Mouse (Mus musculus) ES-Bruce4 (cell line): ENCODE data around the gene Iars2. TPM values are rescaled to one million over a fixed set of nuclear protein-coding genes. Genes with fewer than 3 reads are reported as not detected.

ENCODE experiments used
- H3K27ac ChIP-seq: 2 replicates; pipeline ENCODE4 v1.5.1; 2012; ENCODE audit warnings: low read length, inconsistent platforms; ENCODE audit not compliant: insufficient read depth
- H3K27me3 ChIP-seq: 2 replicates; pipeline ENCODE4 v1.6.1; 2012; ENCODE audit warnings: mild to moderate bottlenecking, low read length, inconsistent platforms; ENCODE audit not compliant: control insufficient read depth, poor library complexity, insufficient read depth, severe bottlenecking
- H3K36me3 ChIP-seq: 2 replicates; pipeline ENCODE4 v1.6.1; 2012; ENCODE audit warnings: inconsistent platforms, mild to moderate bottlenecking, low read length, moderate library complexity; ENCODE audit not compliant: control insufficient read depth, poor library complexity, insufficient read depth, severe bottlenecking
- H3K4me1 ChIP-seq: one replicate; pipeline ENCODE4 v1.8.1; 2011; ENCODE audit warnings: low read length; ENCODE audit not compliant: control insufficient read depth, insufficient read depth
- H3K4me3 ChIP-seq: 2 replicates; pipeline ENCODE4 v1.5.1; 2011; ENCODE audit warnings: low read depth, mild to moderate bottlenecking, low read length
- H3K9ac ChIP-seq: 2 replicates; pipeline ENCODE4 v1.6.1; 2012; ENCODE audit warnings: low read depth, mild to moderate bottlenecking, inconsistent platforms; ENCODE audit not compliant: poor library complexity, severe bottlenecking
- H3K9me3 ChIP-seq: replicated peaks from 2 replicates; pipeline ENCODE4 v1.6.1; 2012; ENCODE audit warnings: mild to moderate bottlenecking, low read length, inconsistent platforms; ENCODE audit not compliant: control insufficient read depth, poor library complexity, insufficient read depth, severe bottlenecking
- CTCF ChIP-seq: IDR thresholded peaks from one replicate; pipeline ENCODE4 v1.8.1; 2011; ENCODE audit warnings: low read depth, low read length
- EP300 ChIP-seq: IDR thresholded peaks from 2 replicates; pipeline ENCODE4 v1.6.1; 2011; ENCODE audit warnings: low read depth, low read length; ENCODE audit not compliant: insufficient read depth
- POLR2A ChIP-seq: IDR thresholded peaks from one replicate; pipeline ENCODE4 v1.8.1; 2011; ENCODE audit warnings: low read length; ENCODE audit not compliant: insufficient read depth
- polyA plus RNA-seq: library from polyadenylated mRNA; stranded (reverse); fragments of >200 nt; gene quantifications from 2 replicates; pipeline ENCODE4 v1.2.4, GENCODE M21; 2011; ENCODE audit warnings: low read depth; ENCODE audit not compliant: missing spikeins, insufficient read depth, insufficient read length

Iars2 gene
- 55.5 and 57.9 TPM in 2 replicates for polyA plus RNA-seq

DNA sequence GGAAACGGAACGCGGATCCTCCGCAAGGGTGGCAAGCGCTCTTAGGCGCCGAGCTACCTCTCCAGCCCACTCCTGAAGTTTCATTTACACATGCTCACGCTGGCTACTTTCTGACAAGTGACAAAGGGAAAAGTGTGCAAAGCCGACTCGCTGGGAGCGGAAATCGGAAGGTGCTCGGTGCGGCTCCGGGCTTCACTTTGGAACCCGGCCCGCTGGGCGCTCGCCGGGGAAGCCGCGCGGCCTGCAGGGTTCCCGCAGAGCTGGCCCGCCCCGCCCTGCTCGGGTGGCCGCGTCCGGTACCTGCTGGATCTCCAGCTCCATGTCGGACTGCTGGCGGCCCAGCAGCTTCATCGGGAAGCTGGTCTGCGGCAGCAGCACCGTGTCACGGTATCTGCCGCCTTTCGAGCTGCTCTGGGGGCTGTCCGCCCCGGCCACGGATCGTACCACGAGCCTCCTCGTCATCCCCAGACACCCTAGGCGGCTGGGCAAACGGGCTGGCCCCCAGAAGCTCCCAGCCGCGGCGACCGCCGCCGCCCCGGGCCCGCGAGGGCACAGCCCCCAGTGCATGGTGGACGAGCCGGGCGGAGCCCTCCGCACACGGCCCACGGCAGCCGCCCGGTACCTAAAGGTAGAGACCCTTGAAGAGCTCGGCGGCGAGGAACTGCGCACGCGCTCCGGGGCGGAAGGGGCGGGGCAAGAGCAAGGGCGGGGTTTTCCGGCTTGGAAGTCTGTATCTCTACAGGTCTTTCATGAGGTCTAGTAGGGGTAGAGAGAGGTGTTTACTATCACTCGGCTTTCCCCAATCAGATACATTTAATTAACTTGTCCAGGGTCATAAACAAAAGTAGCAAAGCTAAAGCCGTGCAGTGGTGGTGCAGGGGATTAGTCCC lies at the start of gene Iars2:
Iars2 (minus strand) TSS at position 676 of the 890 bp plus-strand sequence.
- no peaks in the 10 kb centered on the region for H3K4me1 ChIP-seq
- no peak for TF ChIP-seq CTCF
- 0 out of 2 replicates have a peak, but pooled peaks have one; percentile 7 for TF ChIP-seq EP300
- TF ChIP-seq POLR2A = peak; percentile 50
- H3K27ac ChIP-seq = peak within 1 kb of the TSS; percentile 51
- H3K36me3 ChIP-seq = peaks cover 16% of the 10 kb centered on the region
- H3K9me3 ChIP-seq = no peaks in the 10 kb centered on the region; the same call in 1 of the 2 replicates
- H3K9ac ChIP-seq = peak within 1 kb of the TSS; percentile 88
- no peaks in the 10 kb centered on the region for H3K27me3 ChIP-seq
- H3K4me3 ChIP-seq = peak within 1 kb of the TSS; percentile 91

DNA sequence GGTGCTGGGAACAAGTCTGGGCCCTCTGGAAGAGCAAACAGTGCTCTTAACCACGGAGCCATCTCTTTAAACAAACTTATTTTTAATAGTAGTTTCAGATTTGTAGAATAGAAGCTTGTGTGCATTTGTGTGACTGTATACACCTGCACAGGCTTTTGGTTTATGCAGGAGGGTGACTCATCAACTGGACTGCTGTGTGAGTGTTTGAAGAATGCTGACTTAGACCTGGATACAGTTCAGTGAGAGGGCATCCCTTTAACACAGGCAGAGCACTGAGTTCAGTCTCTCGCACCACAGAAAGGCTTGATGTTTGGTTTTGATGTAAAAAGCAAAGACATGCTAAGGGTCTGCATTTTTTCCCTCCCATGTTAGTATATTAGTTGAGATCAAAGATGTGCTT lies 48.2 kb upstream of the Iars2 start:
- TF ChIP-seq CTCF (no peak), POLR2A (no peak), EP300 (no peak)
- peaks cover 71% of the 10 kb centered on the region for H3K36me3 ChIP-seq
- H3K27me3 ChIP-seq = no peaks in the 10 kb centered on the region
- no peaks in the 10 kb centered on the region for H3K9me3 ChIP-seq
- no peak overlapping the region for H3K9ac ChIP-seq
- H3K27ac ChIP-seq = no peak overlapping the region
- no peak overlapping the region for H3K4me3 ChIP-seq
- H3K4me1 ChIP-seq = no peaks in the 10 kb centered on the region

DNA sequence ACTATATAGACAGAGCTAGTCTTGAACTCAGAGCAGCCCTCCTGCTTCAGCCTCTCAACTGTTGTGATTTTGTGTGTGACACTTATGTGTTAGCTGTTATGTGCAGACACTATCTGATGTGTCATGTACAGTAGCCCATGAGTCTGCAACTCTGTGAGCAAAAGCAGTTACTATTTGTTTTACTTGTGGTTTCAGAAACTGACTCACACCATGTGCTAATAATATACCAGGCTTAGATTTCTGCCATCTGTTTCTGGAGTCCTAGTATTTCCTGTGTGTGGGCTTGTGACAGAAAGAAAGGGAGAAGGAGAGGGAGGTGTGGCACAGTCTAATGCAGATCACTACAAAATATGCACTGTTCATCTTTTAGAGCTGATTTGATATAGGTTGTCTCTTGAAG lies 47.2 kb upstream of the Iars2 start:
- Histone ChIP-seq H3K9ac (no peak overlapping the region), H3K36me3 (peaks cover 72% of the 10 kb centered on the region), H3K27me3 (no peaks in the 10 kb centered on the region), H3K4me1 (no peaks in the 10 kb centered on the region), H3K4me3 (no peak overlapping the region), H3K9me3 (no peaks in the 10 kb centered on the region), H3K27ac (no peak overlapping the region)
- TF ChIP-seq CTCF (no peak), POLR2A (no peak), EP300 (no peak)

- H3K4me3 ChIP-seq = no peak overlapping the region
- H3K9ac ChIP-seq = no peak overlapping the region
- TF ChIP-seq POLR2A (no peak), CTCF (no peak), EP300 (no peak)
- peaks cover 2% of the 10 kb centered on the region for H3K4me1 ChIP-seq
- no peaks in the 10 kb centered on the region for H3K27me3 ChIP-seq
- H3K9me3 ChIP-seq = no peaks in the 10 kb centered on the region
- no peak overlapping the region for H3K27ac ChIP-seq
- H3K36me3 ChIP-seq = peaks cover 51% of the 10 kb centered on the region
These were observed 40.8 kb upstream of the Iars2 start for GRCm38 (mm10) chr1:185369979-185370378.

DNA sequence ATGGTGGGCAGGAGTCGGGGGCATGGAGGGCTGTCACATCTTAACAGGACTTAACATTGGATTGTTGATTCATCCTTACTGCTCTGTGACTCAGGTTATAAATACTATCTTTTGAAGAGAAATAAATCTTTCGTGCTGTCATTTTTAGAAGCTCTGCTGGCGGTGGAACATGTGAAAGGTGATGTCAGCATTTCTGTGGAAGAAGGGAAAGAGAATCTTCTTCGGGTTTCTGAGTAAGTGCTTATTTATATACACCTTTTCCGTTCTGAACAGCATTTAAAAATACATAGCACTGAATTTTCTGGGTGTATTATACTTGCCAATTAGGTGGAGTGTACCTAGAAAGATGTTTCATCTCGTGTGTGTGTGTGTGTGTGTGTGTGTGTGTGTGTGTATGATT lies 38.2 kb upstream of the Iars2 start:
- H3K27me3 ChIP-seq = no peaks in the 10 kb centered on the region
- H3K9ac ChIP-seq = no peak overlapping the region
- no peak overlapping the region for H3K27ac ChIP-seq
- no peak overlapping the region for H3K4me3 ChIP-seq
- no peak for TF ChIP-seq CTCF
- TF ChIP-seq POLR2A = no peak
- TF ChIP-seq EP300 = no peak
- H3K4me1 ChIP-seq = peaks cover 2% of the 10 kb centered on the region
- no peaks in the 10 kb centered on the region for H3K9me3 ChIP-seq
- peaks cover 37% of the 10 kb centered on the region for H3K36me3 ChIP-seq

- Histone ChIP-seq H3K27me3 (no peaks in the 10 kb centered on the region), H3K9ac (peak overlapping the region; percentile 88), H3K27ac (no peak overlapping the region), H3K4me1 (peaks cover 2% of the 10 kb centered on the region), H3K9me3 (no peaks in the 10 kb centered on the region), H3K36me3 (peaks cover 12% of the 10 kb centered on the region), H3K4me3 (peak overlapping the region; percentile 60)
- TF ChIP-seq POLR2A = no peak
- no peak for TF ChIP-seq EP300
- no peak for TF ChIP-seq CTCF
These were observed 35.0 kb upstream of the Iars2 start for GRCm38 (mm10) chr1:185364183-185364540.
